Mouse (Mus musculus) cerebellum, adult (tissue): ENCODE results near the gene Grm2.
A peak's percentile ranks its signal among the peaks of the same experiment; 100 is the strongest.

Experiments used
- ATAC-seq: cut with Nextera tagmentation; 2 replicates; pipeline ENCODE4 v1.9.2; 2017; ENCODE audit warnings: mild to moderate bottlenecking, moderate library complexity, mixed read lengths; ENCODE audit not compliant: insufficient number of reproducible peaks, low FRiP score, low TSS enrichment

The Grm2 gene

GRCm38 (mm10) chr9:106655884-106656720 lies at the start of gene Grm2:
Gene Grm2, minus strand, starts transcription at chr9:106656082.
- ATAC-seq = no peak

GRCm38 (mm10) chr9:106692973-106693481 lies 37.1 kb upstream of the Grm2 start:
- ATAC-seq = no peak

GRCm38 (mm10) chr9:106688834-106689233 lies 33.0 kb upstream of the Grm2 start:
- ATAC-seq = no peak

GRCm38 (mm10) chr9:106686983-106687650 lies 31.2 kb upstream of the Grm2 start:
- peak; percentile 49; the same call in 1 of the 2 replicates for ATAC-seq

GRCm38 (mm10) chr9:106685249-106686101 lies 29.6 kb upstream of the Grm2 start, which contains the start of gene Tex264:
Gene Tex264, minus strand, starts transcription at chr9:106685927.
- peak; percentile 82 for ATAC-seq

- ATAC-seq = no peak
Measured at GRCm38 (mm10) chr9:106684918-106685248, 29.0 kb upstream of the Grm2 start.

GRCm38 (mm10) chr9:106684093-106684872 lies 28.4 kb upstream of the Grm2 start:
- no peak for ATAC-seq

GRCm38 (mm10) chr9:106681026-106681425 lies 25.1 kb upstream of the Grm2 start:
- ATAC-seq = no peak

- no peak for ATAC-seq
Measured at GRCm38 (mm10) chr9:106678242-106678641, 22.4 kb upstream of the Grm2 start.

- no peak for ATAC-seq
Measured at GRCm38 (mm10) chr9:106677702-106678101, 21.8 kb upstream of the Grm2 start.

- no peak for ATAC-seq
Measured at GRCm38 (mm10) chr9:106676571-106676970, 20.7 kb upstream of the Grm2 start.

GRCm38 (mm10) chr9:106675965-106676364 lies 20.1 kb upstream of the Grm2 start:
- no peak for ATAC-seq

- peak; percentile 68; the same call in 1 of the 2 replicates for ATAC-seq
Measured at GRCm38 (mm10) chr9:106675480-106675879, 19.6 kb upstream of the Grm2 start.

GRCm38 (mm10) chr9:106673860-106674259 lies 18.0 kb upstream of the Grm2 start:
- ATAC-seq = no peak

GRCm38 (mm10) chr9:106664856-106665255 lies 9.0 kb upstream of the Grm2 start:
- ATAC-seq = no peak

- no peak for ATAC-seq
Measured at GRCm38 (mm10) chr9:106664433-106664832, 8.6 kb upstream of the Grm2 start.

GRCm38 (mm10) chr9:106663200-106663599 lies 7.3 kb upstream of the Grm2 start:
- ATAC-seq = no peak

GRCm38 (mm10) chr9:106659935-106660334 lies 4.1 kb upstream of the Grm2 start:
- no peak for ATAC-seq

- ATAC-seq = no peak
Measured at GRCm38 (mm10) chr9:106659441-106659840, 3.6 kb upstream of the Grm2 start.

- ATAC-seq = no peak
Measured at GRCm38 (mm10) chr9:106657592-106657991, 1.7 kb upstream of the Grm2 start.
